Mouse (Mus musculus): ENCODE measurements around the gene Frmd8. TPM values are rescaled to one million over a fixed set of nuclear protein-coding genes. Genes with fewer than 3 reads are reported as not detected.

Frmd8 gene
- polyA plus RNA-seq, 1 experiment from 2014 or later, result 21.2 TPM

GRCm38 (mm10) chr19:5835054-5835921 lies 39.8 kb downstream of the Frmd8 start:
- ATAC-seq (ENCODE audit: insufficient number of reproducible peaks, low FRiP score, low TSS enrichment, low read depth) (no peak), DNase-seq (ENCODE audit: low spot score) (no peak)
- H3K27ac ChIP-seq (replicated peaks; ENCODE audit: low read depth, low read length), result no peak overlapping the region
- H3K4me2 ChIP-seq (ENCODE audit: low read depth, severe bottlenecking), result no peak overlapping the region
- no peaks in the 10 kb centered on the region for H3K9me3 ChIP-seq (ENCODE audit: control insufficient read depth, low read length)
- WGBS, result 87% methylated on average over 10 of the region's 10 CpGs
- no peaks in the 10 kb centered on the region for H3K36me3 ChIP-seq (ENCODE audit: control insufficient read depth, insufficient read depth, low read length)
- no peak overlapping the region for H3K4me3 ChIP-seq (ENCODE audit: low read depth, low read length)
- no peaks in the 10 kb centered on the region; the same call in 1 of the 2 replicates for H3K4me1 ChIP-seq (ENCODE audit: control insufficient read depth, insufficient read depth, low read length)
- no peaks in the 10 kb centered on the region for H3K27me3 ChIP-seq (ENCODE audit: control insufficient read depth, insufficient read depth, low read length)
- no peak overlapping the region for H3K9ac ChIP-seq (ENCODE audit: low read length)

GRCm38 (mm10) chr19:5834260-5834925 lies 40.7 kb downstream of the Frmd8 start:
- H3K36me3 ChIP-seq (ENCODE audit: control insufficient read depth, insufficient read depth, low read length), result no peaks in the 10 kb centered on the region
- H3K27me3 ChIP-seq (ENCODE audit: control insufficient read depth, insufficient read depth, low read length), result no peaks in the 10 kb centered on the region
- no peaks in the 10 kb centered on the region for H3K9me3 ChIP-seq (ENCODE audit: control insufficient read depth, low read length)
- ATAC-seq (ENCODE audit: insufficient number of reproducible peaks, low FRiP score, low TSS enrichment, low read depth) (no peak), DNase-seq (ENCODE audit: low spot score) (no peak)
- WGBS, result 89% methylated on average over 12 of the region's 12 CpGs
- no peak overlapping the region for H3K4me3 ChIP-seq (ENCODE audit: low read depth, low read length)
- no peak overlapping the region for H3K27ac ChIP-seq (replicated peaks; ENCODE audit: low read depth, low read length)
- no peaks in the 10 kb centered on the region; the same call in 1 of the 2 replicates for H3K4me1 ChIP-seq (ENCODE audit: control insufficient read depth, insufficient read depth, low read length)
- H3K4me2 ChIP-seq (ENCODE audit: low read depth, severe bottlenecking), result no peak overlapping the region
- no peak overlapping the region for H3K9ac ChIP-seq (ENCODE audit: low read length)

GRCm38 (mm10) chr19:5833287-5834100 lies 41.6 kb downstream of the Frmd8 start:
- Histone ChIP-seq H3K36me3 (ENCODE audit: control insufficient read depth, insufficient read depth, low read length) (no peaks in the 10 kb centered on the region), H3K27ac (replicated peaks; ENCODE audit: low read depth, low read length) (no peak overlapping the region), H3K4me2 (ENCODE audit: low read depth, severe bottlenecking) (no peak overlapping the region), H3K9ac (ENCODE audit: low read length) (no peak overlapping the region), H3K4me3 (ENCODE audit: low read depth, low read length) (no peak overlapping the region), H3K4me1 (ENCODE audit: control insufficient read depth, insufficient read depth, low read length) (no peaks in the 10 kb centered on the region; the same call in 1 of the 2 replicates), H3K27me3 (ENCODE audit: control insufficient read depth, insufficient read depth, low read length) (no peaks in the 10 kb centered on the region), H3K9me3 (ENCODE audit: control insufficient read depth, low read length) (no peaks in the 10 kb centered on the region)
- no peak for DNase-seq (ENCODE audit: low spot score)
- WGBS, result 92% methylated on average over 10 of the region's 10 CpGs
- no peak for ATAC-seq (ENCODE audit: insufficient number of reproducible peaks, low FRiP score, low TSS enrichment, low read depth)

GRCm38 (mm10) chr19:5832326-5832725 lies 42.7 kb downstream of the Frmd8 start:
- H3K4me1 ChIP-seq (ENCODE audit: control insufficient read depth, insufficient read depth, low read length), result no peaks in the 10 kb centered on the region; the same call in 1 of the 2 replicates
- DNase-seq (ENCODE audit: low spot score) (no peak), ATAC-seq (ENCODE audit: insufficient number of reproducible peaks, low FRiP score, low TSS enrichment, low read depth) (no peak)
- no peak overlapping the region for H3K4me3 ChIP-seq (ENCODE audit: low read depth, low read length)
- H3K27ac ChIP-seq (replicated peaks; ENCODE audit: low read depth, low read length), result no peak overlapping the region
- no peak overlapping the region for H3K4me2 ChIP-seq (ENCODE audit: low read depth, severe bottlenecking)
- H3K9me3 ChIP-seq (ENCODE audit: control insufficient read depth, low read length), result no peaks in the 10 kb centered on the region
- WGBS, result 76% methylated on average over 6 of the region's 6 CpGs
- no peaks in the 10 kb centered on the region for H3K36me3 ChIP-seq (ENCODE audit: control insufficient read depth, insufficient read depth, low read length)
- H3K9ac ChIP-seq (ENCODE audit: low read length), result no peak overlapping the region
- H3K27me3 ChIP-seq (ENCODE audit: control insufficient read depth, insufficient read depth, low read length), result no peaks in the 10 kb centered on the region

GRCm38 (mm10) chr19:5831958-5832320 lies 43.1 kb downstream of the Frmd8 start:
- Histone ChIP-seq H3K4me1 (ENCODE audit: control insufficient read depth, insufficient read depth, low read length) (no peaks in the 10 kb centered on the region; the same call in 1 of the 2 replicates), H3K9ac (ENCODE audit: low read length) (no peak overlapping the region), H3K27me3 (ENCODE audit: control insufficient read depth, insufficient read depth, low read length) (no peaks in the 10 kb centered on the region), H3K36me3 (ENCODE audit: control insufficient read depth, insufficient read depth, low read length) (no peaks in the 10 kb centered on the region), H3K4me2 (ENCODE audit: low read depth, severe bottlenecking) (no peak overlapping the region), H3K9me3 (ENCODE audit: control insufficient read depth, low read length) (no peaks in the 10 kb centered on the region), H3K27ac (replicated peaks; ENCODE audit: low read depth, low read length) (no peak overlapping the region), H3K4me3 (ENCODE audit: low read depth, low read length) (no peak overlapping the region)
- 90% methylated on average over 4 of the region's 4 CpGs for WGBS
- no peak for DNase-seq (ENCODE audit: low spot score)
- no peak for ATAC-seq (ENCODE audit: insufficient number of reproducible peaks, low FRiP score, low TSS enrichment, low read depth)

DNA sequence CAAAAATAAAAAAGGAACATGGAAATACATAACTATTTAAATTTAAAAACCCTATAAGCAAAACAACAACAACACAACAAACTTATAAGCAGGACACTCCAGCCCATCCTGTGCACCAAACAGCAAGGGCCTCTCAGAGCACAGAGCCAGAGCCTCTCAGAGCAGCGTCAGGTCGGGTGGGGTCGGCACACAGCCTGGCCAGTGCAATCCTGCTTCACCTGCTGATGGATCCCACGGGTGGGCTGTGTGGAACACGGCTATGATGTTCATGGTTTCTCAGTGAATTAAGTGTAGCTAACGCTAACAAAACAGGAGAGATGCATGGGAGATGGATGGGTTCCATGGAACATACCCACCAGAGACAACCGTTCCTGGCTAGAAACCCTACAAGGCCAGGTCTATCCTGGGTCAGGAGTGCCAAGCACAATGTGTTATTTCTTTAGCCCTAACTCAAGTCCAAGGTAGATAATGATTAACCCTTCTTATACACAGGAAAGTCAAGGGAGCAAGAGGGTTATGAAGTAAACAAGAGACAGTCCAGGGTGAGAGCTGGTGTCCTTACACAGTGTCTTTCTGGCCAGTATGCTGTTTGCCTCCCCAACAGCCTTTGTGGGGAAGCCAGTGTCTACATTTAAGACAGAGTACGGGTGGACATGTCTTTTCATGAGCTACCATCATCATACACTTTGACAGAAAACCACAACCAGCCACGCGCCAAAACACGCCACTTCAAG lies 43.7 kb downstream of the Frmd8 start:
- Histone ChIP-seq H3K9me3 (ENCODE audit: control insufficient read depth, low read length) (no peaks in the 10 kb centered on the region), H3K27ac (replicated peaks; ENCODE audit: low read depth, low read length) (no peak overlapping the region), H3K4me3 (ENCODE audit: low read depth, low read length) (no peak overlapping the region), H3K36me3 (ENCODE audit: control insufficient read depth, insufficient read depth, low read length) (no peaks in the 10 kb centered on the region), H3K9ac (ENCODE audit: low read length) (no peak overlapping the region), H3K27me3 (ENCODE audit: control insufficient read depth, insufficient read depth, low read length) (no peaks in the 10 kb centered on the region), H3K4me1 (ENCODE audit: control insufficient read depth, insufficient read depth, low read length) (no peaks in the 10 kb centered on the region; the same call in 1 of the 2 replicates), H3K4me2 (ENCODE audit: low read depth, severe bottlenecking) (no peak overlapping the region)
- WGBS, result 93% methylated on average over 11 of the region's 11 CpGs
- DNase-seq (ENCODE audit: low spot score) (no peak), ATAC-seq (ENCODE audit: insufficient number of reproducible peaks, low FRiP score, low TSS enrichment, low read depth) (no peak)

DNA sequence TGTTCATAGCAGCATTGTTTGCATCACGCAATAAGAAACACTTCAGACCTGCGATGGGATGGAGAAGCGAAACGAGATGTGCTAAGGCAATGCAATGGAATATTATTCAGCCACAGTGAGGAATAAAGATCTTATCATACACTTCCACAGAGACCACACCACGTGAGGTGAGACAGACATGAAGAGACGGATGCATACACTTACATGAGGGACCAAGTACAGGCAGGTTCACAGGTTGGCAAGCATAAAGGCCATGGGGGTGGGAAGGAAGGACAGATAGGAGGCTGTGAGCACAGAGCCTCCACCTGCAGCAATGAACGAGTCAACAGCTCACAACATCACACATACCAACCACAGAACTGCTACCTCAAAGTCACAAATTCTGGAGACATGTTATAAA lies 44.3 kb downstream of the Frmd8 start:
- Histone ChIP-seq H3K9me3 (ENCODE audit: control insufficient read depth, low read length) (no peaks in the 10 kb centered on the region), H3K4me2 (ENCODE audit: low read depth, severe bottlenecking) (no peak overlapping the region), H3K27ac (replicated peaks; ENCODE audit: low read depth, low read length) (no peak overlapping the region), H3K36me3 (ENCODE audit: control insufficient read depth, insufficient read depth, low read length) (no peaks in the 10 kb centered on the region), H3K4me1 (ENCODE audit: control insufficient read depth, insufficient read depth, low read length) (no peaks in the 10 kb centered on the region; the same call in 1 of the 2 replicates), H3K4me3 (ENCODE audit: low read depth, low read length) (no peak overlapping the region), H3K9ac (ENCODE audit: low read length) (no peak overlapping the region), H3K27me3 (ENCODE audit: control insufficient read depth, insufficient read depth, low read length) (no peaks in the 10 kb centered on the region)
- DNase-seq (ENCODE audit: low spot score), result no peak
- no peak for ATAC-seq (ENCODE audit: insufficient number of reproducible peaks, low FRiP score, low TSS enrichment, low read depth)
- WGBS, result 84% methylated on average over 7 of the region's 7 CpGs

All from limb, embryonic 11.5 days (tissue).